Mouse (Mus musculus): ENCODE data around the gene Nup205. TPM values are rescaled to one million over a fixed set of nuclear protein-coding genes. Genes with fewer than 3 reads are reported as not detected.

Gene Nup205
- total and polyA plus RNA-seq, 2 experiments from 2014 or later: 9.4 to 50.4 TPM

GRCm38 (mm10) chr6:35288114-35288761 lies 111.0 kb downstream of the Nup205 start:
- no peaks in the 10 kb centered on the region for H3K27me3 ChIP-seq (ENCODE audit: insufficient read depth, low read length)
- H3K4me1 ChIP-seq (ENCODE audit: insufficient read depth, low read length): peaks cover 8% of the 10 kb centered on the region
- peak overlapping the region; percentile 67 for H3K27ac ChIP-seq
- no peak overlapping the region for H3K4me3 ChIP-seq (ENCODE audit: low read length)
- TF ChIP-seq CTCF (IDR thresholded peaks at IDR 0.05; ENCODE audit: low read depth): peak; percentile 35; the same call in 1 of the 2 replicates
- H3K36me3 ChIP-seq (ENCODE audit: insufficient read depth, low read length): no peaks in the 10 kb centered on the region
- ATAC-seq: peak; percentile 83
- H3K9me3 ChIP-seq (ENCODE audit: low read length): no peaks in the 10 kb centered on the region
- DNase-seq (ENCODE audit: low spot score): peak; percentile 76
- peak overlapping the region; percentile 23; the same call in 1 of the 2 replicates for H3K4me2 ChIP-seq (ENCODE audit: low read depth, low read length)
- H3K9ac ChIP-seq (replicated peaks; ENCODE audit: low read length): no peak overlapping the region
- WGBS: 30% methylated on average over 11 of the region's 11 CpGs

GRCm38 (mm10) chr6:35288920-35289319 lies 111.7 kb downstream of the Nup205 start:
- no peak for TF ChIP-seq CTCF (IDR thresholded peaks at IDR 0.05; ENCODE audit: low read depth)
- no peaks in the 10 kb centered on the region for H3K27me3 ChIP-seq (ENCODE audit: insufficient read depth, low read length)
- H3K27ac ChIP-seq: peak overlapping the region; percentile 67
- DNase-seq (ENCODE audit: low spot score): peak; percentile 48
- no peaks in the 10 kb centered on the region for H3K36me3 ChIP-seq (ENCODE audit: insufficient read depth, low read length)
- ATAC-seq: peak; percentile 70
- 20% methylated on average over 7 of the region's 7 CpGs for WGBS
- H3K9me3 ChIP-seq (ENCODE audit: low read length): no peaks in the 10 kb centered on the region
- H3K4me3 ChIP-seq (ENCODE audit: low read length): no peak overlapping the region
- H3K4me1 ChIP-seq (ENCODE audit: insufficient read depth, low read length): peaks cover 8% of the 10 kb centered on the region
- H3K4me2 ChIP-seq (ENCODE audit: low read depth, low read length): no peak overlapping the region
- H3K9ac ChIP-seq (replicated peaks; ENCODE audit: low read length): no peak overlapping the region

- no peaks in the 10 kb centered on the region for H3K36me3 ChIP-seq (ENCODE audit: insufficient read depth, low read length)
- no peak overlapping the region for H3K9ac ChIP-seq (replicated peaks; ENCODE audit: low read length)
- no peaks in the 10 kb centered on the region for H3K9me3 ChIP-seq (ENCODE audit: low read length)
- WGBS: 95% methylated on average over 8 of the region's 8 CpGs
- no peak overlapping the region for H3K27ac ChIP-seq
- H3K4me2 ChIP-seq (ENCODE audit: low read depth, low read length): no peak overlapping the region
- peaks cover 8% of the 10 kb centered on the region for H3K4me1 ChIP-seq (ENCODE audit: insufficient read depth, low read length)
- H3K4me3 ChIP-seq (ENCODE audit: low read length): no peak overlapping the region
- DNase-seq (ENCODE audit: low spot score): no peak
- no peak for TF ChIP-seq CTCF (IDR thresholded peaks at IDR 0.05; ENCODE audit: low read depth)
- ATAC-seq: no peak
- no peaks in the 10 kb centered on the region for H3K27me3 ChIP-seq (ENCODE audit: insufficient read depth, low read length)
Measured at GRCm38 (mm10) chr6:35289676-35290075, 112.5 kb downstream of the Nup205 start.

- H3K4me1 ChIP-seq (ENCODE audit: insufficient read depth, low read length): no peaks in the 10 kb centered on the region
- 49% methylated on average over 2 of the region's 2 CpGs for WGBS
- no peak for TF ChIP-seq CTCF (IDR thresholded peaks at IDR 0.05; ENCODE audit: low read depth)
- H3K4me3 ChIP-seq (ENCODE audit: low read length): no peak overlapping the region
- no peak overlapping the region for H3K4me2 ChIP-seq (ENCODE audit: low read depth, low read length)
- no peak overlapping the region for H3K27ac ChIP-seq
- no peaks in the 10 kb centered on the region for H3K27me3 ChIP-seq (ENCODE audit: insufficient read depth, low read length)
- H3K36me3 ChIP-seq (ENCODE audit: insufficient read depth, low read length): no peaks in the 10 kb centered on the region
- no peak overlapping the region for H3K9ac ChIP-seq (replicated peaks; ENCODE audit: low read length)
- no peaks in the 10 kb centered on the region for H3K9me3 ChIP-seq (ENCODE audit: low read length)
- no peak for DNase-seq (ENCODE audit: low spot score)
- ATAC-seq: no peak
Measured at GRCm38 (mm10) chr6:35294964-35295363, 117.7 kb downstream of the Nup205 start.

- H3K36me3 ChIP-seq (ENCODE audit: insufficient read depth, low read length): no peaks in the 10 kb centered on the region
- H3K27me3 ChIP-seq (ENCODE audit: insufficient read depth, low read length): no peaks in the 10 kb centered on the region
- H3K4me3 ChIP-seq (ENCODE audit: low read length): no peak overlapping the region
- H3K9me3 ChIP-seq (ENCODE audit: low read length): no peaks in the 10 kb centered on the region
- DNase-seq (ENCODE audit: low spot score) (peak; percentile 54), ATAC-seq (peak; percentile 70)
- no peak overlapping the region for H3K9ac ChIP-seq (replicated peaks; ENCODE audit: low read length)
- no peak for TF ChIP-seq CTCF (IDR thresholded peaks at IDR 0.05; ENCODE audit: low read depth)
- H3K4me1 ChIP-seq (ENCODE audit: insufficient read depth, low read length): no peaks in the 10 kb centered on the region
- H3K4me2 ChIP-seq (ENCODE audit: low read depth, low read length): no peak overlapping the region
- no peak overlapping the region for H3K27ac ChIP-seq
- whole genome bisulfite sequencing: 15% methylated on average over 2 of the region's 2 CpGs
Measured at GRCm38 (mm10) chr6:35297001-35297400, 119.8 kb downstream of the Nup205 start.

Other genes starting within 250 kb of the Nup205 start
- 1.8 and 2.6 TPM in 2 replicates for gene Slc23a4, start 189.0 kb upstream of the Nup205 start, total RNA-seq (2014; rRNA removed)
- gene Slc23a4, start 189.0 kb upstream of the Nup205 start, polyA plus RNA-seq (2015; fragmentation: Nextera tagmentation; extraction: Ambion mirVana): 0.67 and 0.68 TPM in 2 replicates
- gene Cnot4, start 43.7 kb upstream of the Nup205 start, total RNA-seq (2014; rRNA removed): 21.2 and 21.4 TPM in 2 replicates
- 23.5 and 24.7 TPM in 2 replicates for gene Cnot4, start 43.7 kb upstream of the Nup205 start, polyA plus RNA-seq (2015; fragmentation: Nextera tagmentation; extraction: Ambion mirVana)
- 13.7 and 22.2 TPM in 2 replicates for gene Slc13a4, start 130.7 kb downstream of the Nup205 start, total RNA-seq (2014; rRNA removed)
- 14.2 and 14.6 TPM in 2 replicates for gene Slc13a4, start 130.7 kb downstream of the Nup205 start, polyA plus RNA-seq (2015; fragmentation: Nextera tagmentation; extraction: Ambion mirVana)
- 0.68 and 1.5 TPM in 2 replicates for gene Fam180a, start 148.7 kb downstream of the Nup205 start, total RNA-seq (2014; rRNA removed)
- gene Fam180a, start 148.7 kb downstream of the Nup205 start, polyA plus RNA-seq (2015; fragmentation: Nextera tagmentation; extraction: Ambion mirVana): 2.9 and 3.2 TPM in 2 replicates

Measured in hindbrain, postnatal 0 days (tissue).